Mouse (Mus musculus) forebrain, embryonic 10.5 days (tissue): ENCODE measurements around the gene Echs1. TPM values are rescaled to one million over a fixed set of nuclear protein-coding genes. Genes with fewer than 3 reads are reported as not detected.
A peak's percentile ranks its signal among the peaks of the same experiment; 100 is the strongest.

Experiments
- DNase-seq: peaks from one replicate; pipeline ENCODE4 v3.0.0-alpha.2; 2017; ENCODE audit warnings: low spot score; ENCODE audit errors: extremely low spot score
- H3K27ac ChIP-seq: fragments of 300-500 bp; sonication (generic); 2 replicates; pipeline ENCODE4 v1.5.1; 2016; ENCODE audit warnings: mild to moderate bottlenecking
- H3K27me3 ChIP-seq: fragments of 300-500 bp; sonication (generic); 2 replicates; pipeline ENCODE4 v1.6.1; 2016; ENCODE audit warnings: mild to moderate bottlenecking; ENCODE audit not compliant: poor library complexity, severe bottlenecking
- H3K36me3 ChIP-seq: fragments of 300-500 bp; sonication (generic); replicated peaks from 2 replicates; pipeline ENCODE4 v1.6.1; 2016; ENCODE audit warnings: mild to moderate bottlenecking, moderate library complexity
- H3K4me1 ChIP-seq: fragments of 300-500 bp; sonication (generic); 2 replicates; pipeline ENCODE4 v1.6.1; 2016
- H3K4me3 ChIP-seq: fragments of 300-500 bp; sonication (generic); 2 replicates; pipeline ENCODE4 v1.5.1; 2016; ENCODE audit warnings: mild to moderate bottlenecking, moderate library complexity
- H3K9me3 ChIP-seq: fragments of 300-500 bp; sonication (generic); 2 replicates; pipeline ENCODE4 v1.6.1; 2016; ENCODE audit warnings: mild to moderate bottlenecking, moderate library complexity
- whole genome bisulfite sequencing: fragments of 180-500 bp; shearing (Covaris S2); methylation state at CpG from one replicate; pipeline ENCODE4 v1.1.7; 2016; 5-methylcytosine and 5-hydroxymethylcytosine counted together
- polyA plus RNA-seq: library from polyadenylated mRNA; unstranded; fragments of >200 nt; fragmentation: Nextera tagmentation; extraction: Ambion mirVana; gene quantifications from 2 replicates; pipeline ENCODE4 v1.2.1, GENCODE M21; 2016

The Echs1 gene
- polyA plus RNA-seq, 1 experiment from 2014 or later: 151 TPM

GRCm38 (mm10) chr7:140077698-140078097 lies 38.6 kb downstream of the Echs1 start:
- Histone ChIP-seq H3K9me3 (no peaks in the 10 kb centered on the region), H3K4me3 (no peak overlapping the region), H3K27ac (no peak overlapping the region), H3K4me1 (peaks cover 33% of the 10 kb centered on the region), H3K27me3 (peaks cover 61% of the 10 kb centered on the region), H3K36me3 (no peaks in the 10 kb centered on the region)
- 84% methylated on average over 6 of the region's 6 CpGs for WGBS
- DNase-seq: no peak

DNA sequence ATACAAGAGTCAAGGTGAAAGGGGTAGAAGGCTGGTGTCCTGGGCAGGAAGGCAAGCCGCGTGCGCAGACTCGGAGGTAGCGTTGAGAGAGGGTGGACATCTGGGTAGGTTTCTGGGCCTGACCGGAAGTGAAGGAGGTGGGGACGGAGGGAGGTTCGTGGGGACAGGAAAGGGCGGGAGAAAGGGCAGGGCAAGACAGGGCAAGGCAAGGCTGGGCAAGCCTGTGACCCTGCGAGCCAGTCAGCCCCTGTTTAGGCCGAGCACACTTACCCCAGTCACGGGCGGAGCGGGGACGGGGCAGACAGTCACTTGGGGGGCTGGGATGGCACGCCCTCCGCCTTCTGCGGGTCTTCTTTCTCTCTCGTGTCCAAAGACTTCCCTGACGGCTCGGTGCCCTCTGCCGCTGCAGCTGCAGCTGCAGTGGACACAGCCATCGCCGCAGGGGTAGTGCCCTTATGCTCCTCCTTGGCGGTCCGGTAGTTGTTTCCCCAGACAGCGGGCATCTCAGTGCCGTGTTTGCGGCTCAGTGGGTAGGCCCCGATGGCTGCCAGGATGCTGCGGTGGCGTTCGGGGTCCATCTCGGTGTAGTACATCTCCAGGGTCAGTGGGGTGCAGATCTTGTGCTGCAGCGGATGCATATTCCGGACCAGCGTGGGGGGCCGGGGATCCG lies 46.1 kb downstream of the Echs1 start:
- Histone ChIP-seq H3K36me3 (no peaks in the 10 kb centered on the region), H3K4me1 (peaks cover 10% of the 10 kb centered on the region), H3K27me3 (peaks cover 88% of the 10 kb centered on the region), H3K4me3 (peak overlapping the region; percentile 42), H3K9me3 (no peaks in the 10 kb centered on the region), H3K27ac (peak overlapping the region; percentile 65)
- WGBS: 28% methylated on average over 39 of the region's 39 CpGs
- DNase-seq: no peak

DNA sequence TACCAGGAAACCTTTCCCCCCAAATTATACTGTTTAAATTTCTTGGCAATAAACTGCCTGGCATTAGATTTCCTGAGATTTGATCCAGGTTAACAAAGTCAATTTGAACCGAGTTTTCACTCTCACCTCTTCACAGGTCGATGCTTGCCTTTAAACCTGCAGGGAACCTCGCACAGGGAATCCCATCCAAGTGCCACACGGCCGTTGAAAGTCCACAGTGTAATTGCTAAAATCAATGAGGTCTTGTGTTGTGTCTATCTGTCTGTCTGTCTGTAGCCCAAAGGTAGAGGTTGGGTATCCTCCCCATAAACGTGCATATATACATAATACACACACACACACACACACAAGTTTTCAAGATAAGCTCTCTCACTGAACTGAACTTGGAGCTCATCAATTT lies 48.9 kb downstream of the Echs1 start:
- Histone ChIP-seq H3K36me3 (no peaks in the 10 kb centered on the region), H3K4me3 (no peak overlapping the region), H3K4me1 (peaks cover 28% of the 10 kb centered on the region), H3K9me3 (no peaks in the 10 kb centered on the region), H3K27ac (no peak overlapping the region), H3K27me3 (peaks cover 98% of the 10 kb centered on the region)
- WGBS: 76% methylated on average over 6 of the region's 6 CpGs
- DNase-seq: no peak

DNA sequence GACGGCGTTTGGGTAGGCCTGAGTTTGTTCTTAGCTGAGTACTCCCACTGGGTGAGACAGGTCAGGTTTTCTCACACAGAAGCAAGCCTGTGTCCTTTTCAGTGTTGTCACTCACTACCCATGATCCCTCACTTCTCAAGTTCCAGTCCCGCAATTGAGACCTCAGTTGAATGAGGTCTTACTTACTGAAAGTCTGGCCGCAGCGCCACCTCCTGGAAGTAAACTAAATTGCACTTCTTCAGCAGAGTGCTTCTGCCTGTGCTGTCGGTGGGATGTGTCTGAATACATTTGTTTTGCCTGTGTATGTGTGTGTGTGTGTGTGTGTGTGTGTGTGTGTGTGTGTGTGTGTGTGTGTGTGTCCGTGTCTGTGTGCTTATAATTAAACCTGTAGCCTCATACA lies 53.2 kb downstream of the Echs1 start:
- no peak overlapping the region for H3K4me3 ChIP-seq
- H3K4me1 ChIP-seq: peaks cover 62% of the 10 kb centered on the region
- peaks cover 100% of the 10 kb centered on the region for H3K27me3 ChIP-seq
- no peaks in the 10 kb centered on the region for H3K9me3 ChIP-seq
- 17% methylated on average over 7 of the region's 7 CpGs for WGBS
- H3K27ac ChIP-seq: no peak overlapping the region
- DNase-seq: peak; percentile 74
- H3K36me3 ChIP-seq: no peaks in the 10 kb centered on the region

DNA sequence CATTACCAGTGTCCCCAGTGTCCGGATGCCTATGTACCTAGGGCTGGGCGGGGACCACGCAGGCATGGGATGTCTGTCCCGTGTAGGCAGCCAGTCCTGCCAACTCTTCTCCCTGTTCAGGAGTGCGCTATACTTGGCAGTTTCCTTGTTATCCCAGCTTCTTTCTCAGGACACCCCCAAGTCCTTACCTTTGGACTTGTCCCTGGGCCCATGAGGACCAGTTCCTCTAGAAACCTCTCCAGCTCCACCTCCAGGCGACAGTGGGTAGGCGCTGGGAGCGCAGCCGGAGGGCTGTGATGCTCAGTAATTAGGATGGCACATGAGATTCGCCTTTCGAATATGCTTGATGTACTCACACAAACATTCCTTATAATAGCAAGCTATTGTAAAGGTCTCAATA lies 54.0 kb downstream of the Echs1 start:
- WGBS: 10% methylated on average over 11 of the region's 11 CpGs
- H3K27ac ChIP-seq: peak overlapping the region; percentile 88
- no peak for DNase-seq
- H3K4me1 ChIP-seq: peaks cover 70% of the 10 kb centered on the region
- H3K36me3 ChIP-seq: no peaks in the 10 kb centered on the region
- no peaks in the 10 kb centered on the region for H3K9me3 ChIP-seq
- H3K27me3 ChIP-seq: peaks cover 100% of the 10 kb centered on the region
- peak overlapping the region; percentile 54 for H3K4me3 ChIP-seq

DNA sequence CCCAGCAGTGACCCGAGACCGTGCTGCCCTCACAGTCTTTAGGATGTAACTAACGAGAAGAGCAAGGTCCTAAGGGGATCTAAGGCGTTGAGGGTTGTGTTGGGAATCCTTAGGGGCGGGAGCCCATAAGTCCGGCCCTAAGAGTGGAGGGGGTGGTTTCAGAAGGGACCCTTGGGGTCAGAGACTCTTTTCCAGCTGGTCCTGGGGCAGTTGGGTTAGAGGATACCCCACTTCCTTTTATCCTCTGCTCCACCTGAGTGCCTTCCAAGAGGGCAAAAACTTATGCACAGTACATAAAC lies 54.5 kb downstream of the Echs1 start:
- Histone ChIP-seq H3K9me3 (no peaks in the 10 kb centered on the region), H3K27ac (peak overlapping the region; percentile 88), H3K36me3 (no peaks in the 10 kb centered on the region), H3K27me3 (peaks cover 100% of the 10 kb centered on the region), H3K4me3 (peak overlapping the region; percentile 54), H3K4me1 (peaks cover 76% of the 10 kb centered on the region)
- 0% methylated on average over 6 of the region's 6 CpGs for WGBS
- no peak for DNase-seq

DNA sequence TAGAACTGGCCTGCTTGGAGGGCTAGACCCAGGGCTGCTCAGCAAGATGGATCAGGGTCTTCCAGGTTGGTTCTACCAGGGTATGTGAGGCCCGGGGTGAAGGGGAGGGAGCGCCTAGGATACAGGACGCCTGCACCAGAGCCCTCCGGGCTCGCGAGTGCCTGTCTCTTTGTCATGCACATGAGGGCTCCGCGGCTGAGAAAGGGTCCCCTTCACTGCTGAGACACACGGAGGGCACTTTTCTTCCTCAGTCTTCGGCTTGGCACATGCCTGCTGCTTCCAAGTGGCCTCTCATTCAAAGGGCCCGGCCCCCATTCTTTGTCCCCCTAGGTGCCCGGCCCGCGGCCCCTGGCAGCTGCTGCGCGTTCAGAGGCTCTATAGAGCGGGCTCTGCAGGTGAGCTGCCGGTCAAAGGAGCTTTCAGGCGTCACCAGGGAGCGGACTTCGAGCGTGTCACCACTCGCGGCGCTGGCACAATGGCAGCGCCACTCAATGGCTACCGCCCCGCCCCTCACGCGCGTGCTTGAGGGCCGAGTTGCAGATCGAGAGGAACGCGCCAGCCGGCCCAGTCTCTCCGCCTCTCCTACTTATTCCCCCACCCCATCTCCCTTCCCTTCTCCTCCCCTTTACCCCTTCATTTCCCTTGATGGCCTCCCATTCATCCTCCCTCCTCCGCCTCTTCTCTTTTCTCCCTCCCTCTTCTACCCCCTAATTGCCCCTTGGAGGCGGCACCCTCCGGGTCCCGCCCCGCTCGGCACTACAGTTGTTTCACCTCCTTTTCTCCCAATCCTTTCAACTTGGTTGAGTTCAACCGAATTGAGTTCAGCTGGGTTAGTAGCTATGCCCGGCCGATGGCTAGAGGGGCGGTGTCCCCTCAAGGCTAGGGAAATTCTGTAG lies 55.1 kb downstream of the Echs1 start:
- peak; percentile 85 for DNase-seq
- H3K4me1 ChIP-seq: peaks cover 82% of the 10 kb centered on the region
- no peaks in the 10 kb centered on the region for H3K9me3 ChIP-seq
- peak overlapping the region; percentile 88 for H3K27ac ChIP-seq
- no peaks in the 10 kb centered on the region for H3K36me3 ChIP-seq
- peaks cover 100% of the 10 kb centered on the region for H3K27me3 ChIP-seq
- peak overlapping the region; percentile 54 for H3K4me3 ChIP-seq
- WGBS: under 1% methylated on average over 47 of the region's 47 CpGs

- peak; percentile 46 for DNase-seq
- Histone ChIP-seq H3K4me3 (no peak overlapping the region), H3K9me3 (peaks cover 7% of the 10 kb centered on the region; the same call in 1 of the 2 replicates), H3K27me3 (peaks cover 100% of the 10 kb centered on the region), H3K36me3 (no peaks in the 10 kb centered on the region), H3K4me1 (peaks cover 76% of the 10 kb centered on the region), H3K27ac (peak overlapping the region; percentile 88; the same call in 1 of the 2 replicates)
- WGBS: 11% methylated on average over 4 of the region's 4 CpGs
Measured at GRCm38 (mm10) chr7:140059601-140060000, 56.7 kb downstream of the Echs1 start.

GRCm38 (mm10) chr7:140058528-140058927 lies 57.7 kb downstream of the Echs1 start:
- no peaks in the 10 kb centered on the region for H3K36me3 ChIP-seq
- WGBS: 10% methylated on average over 7 of the region's 7 CpGs
- peaks cover 100% of the 10 kb centered on the region for H3K27me3 ChIP-seq
- peaks cover 74% of the 10 kb centered on the region for H3K4me1 ChIP-seq
- H3K27ac ChIP-seq: peak overlapping the region; percentile 91
- peaks cover 7% of the 10 kb centered on the region; the same call in 1 of the 2 replicates for H3K9me3 ChIP-seq
- H3K4me3 ChIP-seq: peak overlapping the region; percentile 55
- DNase-seq: no peak

- peak overlapping the region; percentile 91 for H3K27ac ChIP-seq
- H3K4me3 ChIP-seq: peak overlapping the region; percentile 55
- H3K27me3 ChIP-seq: peaks cover 100% of the 10 kb centered on the region
- peaks cover 7% of the 10 kb centered on the region; the same call in 1 of the 2 replicates for H3K9me3 ChIP-seq
- WGBS: 2% methylated on average over 53 of the region's 53 CpGs
- peaks cover 67% of the 10 kb centered on the region for H3K4me1 ChIP-seq
- no peaks in the 10 kb centered on the region for H3K36me3 ChIP-seq
- DNase-seq: peak; percentile 90
Measured at GRCm38 (mm10) chr7:140057413-140058407, 58.6 kb downstream of the Echs1 start.
